ENCODE assay signal across 8 mouse cellular contexts in the genomic region with DNA sequence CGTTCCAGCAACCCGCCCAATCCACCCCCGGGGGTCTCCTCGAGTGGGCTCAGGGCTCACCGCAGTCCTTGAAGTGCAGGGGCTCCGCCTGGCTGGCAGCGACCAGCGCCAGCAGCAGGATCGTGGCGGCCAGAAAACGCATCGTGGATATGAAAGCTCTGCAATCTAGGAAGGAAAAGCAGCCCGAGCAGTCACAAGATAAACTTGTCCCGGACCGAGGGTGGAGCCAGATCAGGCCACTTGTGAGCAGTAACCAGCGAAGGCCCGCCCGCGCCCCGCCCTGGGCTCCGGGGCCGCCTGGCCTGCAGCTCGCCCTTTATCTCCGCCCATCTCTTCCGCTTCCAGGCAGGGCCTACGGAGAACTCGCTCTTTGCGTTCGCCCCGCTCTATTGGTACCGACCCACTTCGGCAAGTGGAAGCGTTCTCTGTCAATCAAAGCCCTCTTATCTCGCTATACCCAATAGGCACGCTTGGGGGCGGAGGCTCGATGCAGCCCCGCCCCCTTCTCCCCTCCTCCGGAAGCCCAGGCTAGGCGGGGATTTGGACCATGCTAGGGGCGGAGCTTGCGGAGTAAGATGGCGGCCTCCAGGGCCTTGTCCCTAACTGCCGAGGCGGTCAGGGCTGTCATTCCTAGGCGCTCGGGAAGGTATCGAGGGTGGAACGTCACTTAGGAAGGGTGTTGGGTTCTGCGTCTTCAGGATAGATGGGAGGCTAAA. TPM values are rescaled to one million over a fixed set of nuclear protein-coding genes. Genes with fewer than 3 reads are reported as not detected.
DNase-seq lines count a peak whose midpoint lies in the region; ATAC-seq and TF ChIP-seq lines count a peak whose summit lies in the region.

A gene (minus strand): TSS at position 427 of the 716 bp plus-strand sequence.
A gene (plus strand): TSS at position 526 of the 716 bp plus-strand sequence.

- under 1% methylated on average over 50 of the region's 50 CpGs for WGBS in hindbrain, embryonic 13.5 days

- H3K9ac ChIP-seq in hindbrain, embryonic 13.5 days: peak within 1 kb of the TSS; percentile 91

- no peaks in the 10 kb centered on the region for H3K27me3 ChIP-seq in Patski
- H3K27me3 ChIP-seq in hindbrain, embryonic 13.5 days: no peaks in the 10 kb centered on the region

- peaks cover 8% of the 10 kb centered on the region; the same call in 1 of the 2 replicates for H3K36me3 ChIP-seq in hindbrain, embryonic 13.5 days

- H3K27ac ChIP-seq in hindbrain, embryonic 13.5 days: peak within 1 kb of the TSS; percentile 90

- peaks cover 41% of the 10 kb centered on the region for H3K4me1 ChIP-seq in hindbrain, embryonic 13.5 days (replicated peaks)

- ATAC-seq in Patski: peak; percentile 99
- peak; percentile 99 for ATAC-seq in hindbrain, embryonic 13.5 days (ENCODE audit: low FRiP score)

- peak; percentile 97 for DNase-seq in Patski (ENCODE audit: low read depth, low spot score)
- peak; percentile 96 to 97 for DNase-seq in cerebellum, postnatal 14 days
- DNase-seq in frontal cortex, postnatal 14 days (ENCODE audit: low spot score in 2 of 2): peak; percentile 93 to 97
- peak; percentile 76 to 83 for DNase-seq in layer of hippocampus, postnatal 25 days (ENCODE audit: extremely low spot score in 1 of 2, low spot score in 1 of 2)
- peak; percentile 99 for DNase-seq in lung, postnatal 25 days (ENCODE audit: low spot score)
- peak; percentile 100 for DNase-seq in retina, embryonic 14.5 days (ENCODE audit: low spot score)
- DNase-seq in thymus, postnatal 4 days: peak; percentile 96

- in situ Hi-C loops in Patski (cut with MboI; ENCODE audit: low pct_unique_long_range_greater_than_20kb): no loop called here

- no peaks in the 10 kb centered on the region for H3K9me3 ChIP-seq in hindbrain, embryonic 13.5 days

- TF ChIP-seq CTCF in Patski (IDR thresholded peaks at IDR 0.05): no peak

- POLR2A ChIA-PET in Patski (lab: Charles Lee): interaction anchor here (0.8 to 1.6 kb wide), 2 partner anchors 10 to 12 kb away, joined by 3 to 4 read pairs; no protein-coding TSS in a partner anchor

- peak within 1 kb of the TSS; percentile 84 for H3K4me2 ChIP-seq in hindbrain, embryonic 13.5 days

- CTCF ChIA-PET in Patski (lab: Charles Lee): interaction anchor here (1.0 kb wide), 1 partner anchor 119 kb away, joined by 3 read pairs; no protein-coding TSS in a partner anchor

- peak within 1 kb of the TSS; percentile 74 for H3K4me3 ChIP-seq in hindbrain, embryonic 13.5 days

RNA-seq across cellular contexts. Expression of the first gene that starts in this region (rescaled TPM):
- polyA plus RNA-seq in Patski (2021): 105 TPM
- polyA plus RNA-seq in hindbrain, embryonic 13.5 days (2015; fragmentation: Nextera tagmentation; extraction: Ambion mirVana): 80.8 and 82.3 TPM in 2 replicates
- 10 to 100 TPM; 34.6 to 34.7 TPM for total RNA-seq in layer of hippocampus, postnatal 25 days (2021)

RNA-seq across cellular contexts. Expression of the second gene that starts in this region (rescaled TPM):
- polyA plus RNA-seq in Patski (2021): 58.9 TPM
- polyA plus RNA-seq in hindbrain, embryonic 13.5 days (2015; fragmentation: Nextera tagmentation; extraction: Ambion mirVana): 154 and 158 TPM in 2 replicates
- total RNA-seq in layer of hippocampus, postnatal 25 days (2021): 10 to 100 TPM; 61.2 to 61.6 TPM

Comparison
In these comparisons a context has a peak if more than half of its experiments do, and no peak if none do; other contexts are left out.
1. Peak in every context shown above with its lines: DNase-seq, ATAC-seq, H3K4me3 ChIP-seq and H3K27ac ChIP-seq.